Mouse (Mus musculus) liver, postnatal 0 days (tissue): ENCODE results near the gene Ccdc88c. TPM values are rescaled to one million over a fixed set of nuclear protein-coding genes. Genes with fewer than 3 reads are reported as not detected.
A peak's percentile ranks its signal among the peaks of the same experiment; 100 is the strongest.

Experiments
- ATAC-seq: fragments of 200-750 bp; cut with Nextera tagmentation; 2 replicates; pipeline ENCODE4 v1.8.0; 2017; ENCODE audit warnings: mild to moderate bottlenecking, moderate library complexity
- DNase-seq: peaks from one replicate; pipeline ENCODE4 v3.0.0-alpha.2; 2016
- H3K27ac ChIP-seq: fragments of 300-500 bp; sonication (generic); 2 replicates; pipeline ENCODE4 v1.5.1; 2014; ENCODE audit warnings: antibody characterized with exemption, moderate library complexity, mild to moderate bottlenecking, low read depth
- H3K27me3 ChIP-seq: fragments of 300-500 bp; sonication (generic); 2 replicates; pipeline ENCODE4 v1.6.1; 2014; ENCODE audit warnings: low read length, control low read depth, mixed read lengths; ENCODE audit not compliant: insufficient read depth
- H3K36me3 ChIP-seq: fragments of 300-500 bp; sonication (generic); replicated peaks from 2 replicates; pipeline ENCODE4 v1.6.1; 2014; ENCODE audit warnings: mild to moderate bottlenecking, control low read depth, low read length, moderate library complexity, mixed read lengths; ENCODE audit not compliant: insufficient read depth
- H3K4me1 ChIP-seq: fragments of 300-500 bp; sonication (generic); 2 replicates; pipeline ENCODE4 v1.6.1; 2014; ENCODE audit warnings: antibody characterized with exemption, mild to moderate bottlenecking, control low read depth; ENCODE audit not compliant: insufficient read depth
- H3K4me2 ChIP-seq: fragments of 300-500 bp; sonication (generic); 2 replicates; pipeline ENCODE4 v1.6.1; 2014; ENCODE audit warnings: low read depth, mild to moderate bottlenecking, low read length, moderate library complexity, mixed read lengths
- H3K4me3 ChIP-seq: fragments of 300-500 bp; sonication (generic); 2 replicates; pipeline ENCODE4 v1.5.1; 2014; ENCODE audit warnings: low read depth, low read length
- H3K9ac ChIP-seq: fragments of 300-500 bp; sonication (generic); replicated peaks from 2 replicates; pipeline ENCODE4 v1.6.1; 2014; ENCODE audit warnings: mild to moderate bottlenecking, moderate library complexity
- H3K9me3 ChIP-seq: fragments of 300-500 bp; sonication (generic); 2 replicates; pipeline ENCODE4 v1.6.1; 2016; ENCODE audit warnings: mild to moderate bottlenecking, control low read depth, low read length, mixed read lengths
- CTCF ChIP-seq: sonication (generic); IDR thresholded peaks from 2 replicates; pipeline ENCODE4 v1.5.1; 2016; ENCODE audit warnings: antibody characterized with exemption, low read depth
- EP300 ChIP-seq: IDR thresholded peaks from 2 replicates; pipeline ENCODE4 v1.6.1; 2016; ENCODE audit warnings: antibody characterized with exemption, low read depth, mild to moderate bottlenecking
- WGBS: fragments of 180-500 bp; shearing (Covaris S2); extraction: QIAGEN DNeasy Blood & Tissue Kit; methylation state at CpG from one replicate; pipeline ENCODE4 v1.1.7; 2014; ENCODE audit not compliant: insufficient replicate concordance; 5-methylcytosine and 5-hydroxymethylcytosine counted together
- polyA plus RNA-seq: library from polyadenylated mRNA; unstranded; fragments of >200 nt; fragmentation: Nextera tagmentation; extraction: Ambion mirVana; gene quantifications from 2 replicates; pipeline ENCODE4 v1.2.1, GENCODE M21; 2015

Ccdc88c gene
- polyA plus RNA-seq, 1 experiment from 2014 or later = 4.2 TPM

GRCm38 (mm10) chr12:100996378-100996898 is 32.4 kb downstream of the Ccdc88c start:
- DNase-seq (peak; percentile 24), ATAC-seq (peak; percentile 78)
- H3K4me2 ChIP-seq = no peak overlapping the region
- H3K4me3 ChIP-seq = no peak overlapping the region
- no peaks in the 10 kb centered on the region for H3K36me3 ChIP-seq
- WGBS = 55% methylated on average over 5 of the region's 5 CpGs
- H3K4me1 ChIP-seq = peaks cover 36% of the 10 kb centered on the region
- TF ChIP-seq CTCF = no peak
- H3K9ac ChIP-seq = no peak overlapping the region
- no peak overlapping the region for H3K27ac ChIP-seq
- no peaks in the 10 kb centered on the region for H3K9me3 ChIP-seq
- no peaks in the 10 kb centered on the region for H3K27me3 ChIP-seq

DNA sequence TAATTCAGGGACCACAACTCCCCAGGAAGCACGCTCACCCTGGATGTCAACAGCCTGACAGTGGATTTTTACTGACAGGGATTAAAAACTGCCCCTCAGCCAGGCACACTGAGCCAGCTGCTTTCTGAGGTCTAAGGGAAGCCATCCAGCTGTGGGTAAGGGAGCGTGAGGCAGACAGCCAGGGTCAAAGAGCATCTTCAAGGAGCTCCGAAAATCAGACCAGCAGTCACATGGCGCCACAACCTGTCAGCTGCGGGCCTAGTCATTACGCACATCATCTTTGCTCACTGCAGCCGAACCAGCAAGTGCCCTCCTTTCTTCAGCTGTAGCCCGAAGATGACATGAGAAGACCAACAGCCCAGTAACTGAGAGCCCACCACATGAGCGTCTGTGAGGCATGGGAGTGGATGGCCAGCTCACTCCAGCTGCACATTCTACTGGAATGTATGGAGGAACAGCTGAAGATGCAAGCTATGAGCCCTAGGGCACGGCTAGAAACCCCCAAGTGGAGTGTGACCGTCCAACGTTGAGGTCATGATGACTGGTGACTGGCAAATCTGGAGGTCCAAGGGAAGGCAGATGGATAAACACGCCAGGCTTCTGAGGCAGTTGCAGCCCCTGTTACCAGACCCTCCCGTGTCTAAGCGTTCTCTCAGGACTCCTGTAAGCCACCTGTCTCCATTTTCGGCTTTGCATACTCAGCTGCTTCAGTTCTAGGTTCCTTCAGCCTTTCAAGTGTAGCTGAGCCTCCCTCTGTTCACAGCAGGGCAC is 33.1 kb downstream of the Ccdc88c start:
- no peak for TF ChIP-seq CTCF
- TF ChIP-seq EP300 = no peak
- ATAC-seq (no peak), DNase-seq (no peak)
- Histone ChIP-seq H3K4me2 (no peak overlapping the region), H3K4me3 (no peak overlapping the region), H3K4me1 (peaks cover 36% of the 10 kb centered on the region), H3K27ac (no peak overlapping the region), H3K9ac (no peak overlapping the region), H3K36me3 (no peaks in the 10 kb centered on the region), H3K9me3 (no peaks in the 10 kb centered on the region), H3K27me3 (no peaks in the 10 kb centered on the region)
- 83% methylated on average over 16 of the region's 16 CpGs for WGBS

DNA sequence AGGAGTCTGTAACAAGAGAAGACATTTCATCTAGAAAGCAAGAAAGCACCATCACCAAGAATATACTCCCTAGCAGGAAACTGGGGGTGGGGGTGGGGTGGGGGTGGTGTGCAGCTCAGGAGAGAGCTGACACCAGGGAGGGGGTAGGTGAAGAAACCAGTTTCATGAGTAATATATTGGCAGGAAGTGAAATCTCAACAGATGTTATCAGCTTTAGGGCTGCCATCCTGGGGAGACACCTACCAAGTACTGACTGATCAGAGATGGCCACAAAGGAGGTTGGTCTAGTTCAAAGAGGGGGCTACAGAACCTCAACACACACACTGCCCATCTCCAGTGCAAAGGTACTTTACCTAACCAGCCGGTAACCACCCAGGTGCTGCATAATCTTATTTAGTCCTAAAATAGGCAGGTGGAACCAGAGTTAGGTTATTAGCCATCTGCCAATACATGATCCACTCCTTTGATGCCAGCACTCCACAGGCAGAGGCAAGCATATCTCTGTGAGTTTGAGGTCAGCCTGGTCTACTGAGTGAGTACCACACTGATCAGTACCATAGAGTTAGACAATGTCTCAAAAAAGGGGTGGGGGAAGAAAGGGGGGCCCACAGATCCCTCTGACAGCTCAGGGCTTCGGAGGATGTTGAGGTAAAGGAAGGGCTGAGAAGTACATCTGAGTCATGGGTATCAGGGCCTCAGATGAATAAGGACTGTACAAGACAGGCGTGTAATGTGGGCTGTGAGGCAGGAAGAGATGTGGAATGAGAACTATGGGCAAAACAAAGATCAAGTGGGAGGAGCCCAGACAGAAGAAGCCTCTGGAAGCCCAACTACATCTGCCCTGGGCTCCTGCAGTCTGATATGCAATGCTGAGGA is 34.5 kb downstream of the Ccdc88c start:
- Histone ChIP-seq H3K9me3 (no peaks in the 10 kb centered on the region), H3K27ac (no peak overlapping the region), H3K4me2 (no peak overlapping the region), H3K4me1 (peaks cover 30% of the 10 kb centered on the region), H3K36me3 (no peaks in the 10 kb centered on the region), H3K27me3 (no peaks in the 10 kb centered on the region), H3K4me3 (no peak overlapping the region), H3K9ac (no peak overlapping the region)
- DNase-seq = no peak
- TF ChIP-seq CTCF (no peak), EP300 (no peak)
- 63% methylated on average over 3 of the region's 3 CpGs for WGBS
- no peak for ATAC-seq

DNA sequence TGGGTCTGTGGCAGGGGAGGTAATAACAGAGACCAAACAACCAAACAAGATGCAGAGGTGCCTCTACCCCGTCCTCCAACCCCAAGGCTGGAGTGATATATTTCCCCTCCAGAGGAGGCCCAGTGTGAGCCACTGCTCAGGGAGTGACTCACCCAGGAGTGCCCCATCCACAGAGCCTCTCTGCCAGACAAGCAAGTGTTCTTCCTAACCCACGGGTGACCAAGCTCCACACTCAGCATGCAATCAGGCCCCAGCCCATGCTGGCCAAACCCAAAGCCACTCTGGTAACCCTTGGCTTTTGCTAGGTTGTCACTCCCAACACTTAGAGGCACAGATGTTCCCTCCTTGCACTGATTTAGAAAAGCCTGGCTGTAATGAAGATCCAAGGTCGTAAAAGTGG is 35.7 kb downstream of the Ccdc88c start:
- H3K9me3 ChIP-seq = no peaks in the 10 kb centered on the region
- TF ChIP-seq CTCF = no peak
- TF ChIP-seq EP300 = no peak
- H3K36me3 ChIP-seq = no peaks in the 10 kb centered on the region
- H3K4me3 ChIP-seq = no peak overlapping the region
- DNase-seq (no peak), ATAC-seq (no peak)
- WGBS = 71% methylated on average over 3 of the region's 3 CpGs
- no peak overlapping the region for H3K27ac ChIP-seq
- no peak overlapping the region for H3K9ac ChIP-seq
- peaks cover 20% of the 10 kb centered on the region for H3K4me1 ChIP-seq
- H3K27me3 ChIP-seq = no peaks in the 10 kb centered on the region
- H3K4me2 ChIP-seq = no peak overlapping the region; the same call in 1 of the 2 replicates

DNA sequence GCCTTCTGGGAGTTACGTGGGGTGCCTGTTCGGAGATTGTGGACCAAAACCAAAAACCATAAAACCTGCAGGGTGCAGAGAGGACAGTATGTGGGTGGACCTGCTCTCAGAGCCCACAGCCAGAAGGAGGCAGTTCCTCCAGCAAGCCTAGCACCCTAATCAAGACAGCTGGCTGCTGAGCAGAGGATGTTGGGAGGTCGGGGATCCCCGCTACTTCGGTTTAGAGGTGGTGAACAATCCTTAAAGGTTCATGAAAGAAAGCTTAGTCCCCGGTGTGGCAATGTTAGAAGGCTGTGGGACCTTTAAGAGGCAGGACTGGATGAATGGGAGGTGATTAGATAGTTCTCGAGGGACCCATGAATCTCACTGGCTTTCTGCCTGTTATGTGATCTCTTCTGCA is 36.4 kb downstream of the Ccdc88c start:
- DNase-seq (no peak), ATAC-seq (no peak)
- WGBS = 81% methylated on average over 7 of the region's 7 CpGs
- H3K27me3 ChIP-seq = no peaks in the 10 kb centered on the region
- H3K4me3 ChIP-seq = no peak overlapping the region
- peaks cover 16% of the 10 kb centered on the region for H3K4me1 ChIP-seq
- no peak overlapping the region; the same call in 1 of the 2 replicates for H3K4me2 ChIP-seq
- no peaks in the 10 kb centered on the region for H3K36me3 ChIP-seq
- no peak for TF ChIP-seq CTCF
- no peak for TF ChIP-seq EP300
- H3K27ac ChIP-seq = no peak overlapping the region
- no peak overlapping the region for H3K9ac ChIP-seq
- H3K9me3 ChIP-seq = no peaks in the 10 kb centered on the region

GRCm38 (mm10) chr12:100991119-100991518 is 37.7 kb downstream of the Ccdc88c start:
- DNase-seq (no peak), ATAC-seq (no peak)
- H3K4me2 ChIP-seq = no peak overlapping the region
- H3K9me3 ChIP-seq = no peaks in the 10 kb centered on the region
- 67% methylated on average over 3 of the region's 3 CpGs for WGBS
- H3K4me3 ChIP-seq = no peak overlapping the region
- no peak for TF ChIP-seq CTCF
- no peak for TF ChIP-seq EP300
- peaks cover 9% of the 10 kb centered on the region for H3K4me1 ChIP-seq
- no peaks in the 10 kb centered on the region for H3K36me3 ChIP-seq
- no peak overlapping the region for H3K27ac ChIP-seq
- no peaks in the 10 kb centered on the region for H3K27me3 ChIP-seq
- no peak overlapping the region for H3K9ac ChIP-seq
